Mouse (Mus musculus): ENCODE measurements around the gene Huwe1. TPM values are rescaled to one million over a fixed set of nuclear protein-coding genes. Genes with fewer than 3 reads are reported as not detected.
A peak's percentile ranks its signal among the peaks of the same experiment; 100 is the strongest.

Huwe1 gene
- polyA plus RNA-seq, 1 experiment from 2014 or later, result 64.1 TPM

DNA sequence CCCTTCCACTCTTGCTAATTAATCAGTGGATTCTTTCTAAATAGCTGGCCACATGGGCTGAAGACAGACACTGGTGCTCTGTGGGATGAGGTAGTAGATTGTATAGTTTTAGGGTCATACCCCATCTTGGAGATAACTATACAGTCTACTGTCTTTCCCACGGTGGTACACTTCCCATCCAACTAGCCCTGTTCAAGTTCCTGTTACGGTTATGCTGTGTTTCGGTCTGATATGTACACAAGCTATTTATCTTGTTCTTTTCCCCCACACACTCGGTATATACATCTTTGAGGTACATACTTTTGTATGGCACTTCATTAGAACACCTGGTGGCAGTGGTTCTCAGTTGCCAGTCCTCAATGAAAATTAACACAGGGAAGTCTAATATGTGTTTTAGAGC lies 111.7 kb downstream of the Huwe1 start:
- H3K27me3 ChIP-seq (ENCODE audit: control insufficient read depth, insufficient read depth, low read length), result peaks cover 6% of the 10 kb centered on the region; the same call in 1 of the 2 replicates
- ATAC-seq (ENCODE audit: insufficient read depth, low FRiP score, low TSS enrichment), result no peak
- no peak for DNase-seq (ENCODE audit: low spot score)
- H3K4me2 ChIP-seq (ENCODE audit: low read depth), result no peak overlapping the region
- peaks cover 2% of the 10 kb centered on the region for H3K36me3 ChIP-seq (ENCODE audit: control insufficient read depth, insufficient read depth, low read length)
- H3K9me3 ChIP-seq (ENCODE audit: control insufficient read depth, low read length), result no peaks in the 10 kb centered on the region
- 94% methylated on average over 4 of the region's 4 CpGs for WGBS
- H3K4me1 ChIP-seq (ENCODE audit: control insufficient read depth, insufficient read depth, low read length), result no peaks in the 10 kb centered on the region
- H3K4me3 ChIP-seq (ENCODE audit: low read depth, low read length), result no peak overlapping the region
- no peak overlapping the region for H3K27ac ChIP-seq (ENCODE audit: low read depth, low read length)
- H3K9ac ChIP-seq (ENCODE audit: low read length), result no peak overlapping the region

DNA sequence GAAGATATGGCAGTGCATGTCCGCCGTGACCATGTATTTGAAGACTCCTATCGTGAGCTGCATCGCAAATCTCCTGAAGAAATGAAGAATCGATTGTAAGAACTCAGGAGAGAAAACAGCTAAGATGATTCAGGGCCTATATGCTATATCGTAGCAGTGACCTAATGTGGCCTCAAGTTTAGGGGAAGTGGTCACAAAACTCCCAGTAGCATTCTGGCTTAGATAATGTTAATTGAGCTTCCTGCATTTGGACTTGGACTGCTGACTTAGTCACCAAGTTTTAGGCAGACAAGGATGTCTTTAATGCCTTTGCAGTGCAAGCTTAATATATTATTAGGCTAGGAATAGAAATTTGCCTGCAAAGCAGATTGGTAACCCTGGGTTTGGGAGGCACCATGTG lies 128.8 kb downstream of the Huwe1 start:
- 0 out of 2 replicates have a peak, but pooled peaks cover 2% of the 10 kb centered on the region for H3K36me3 ChIP-seq (ENCODE audit: control insufficient read depth, insufficient read depth, low read length)

DNA sequence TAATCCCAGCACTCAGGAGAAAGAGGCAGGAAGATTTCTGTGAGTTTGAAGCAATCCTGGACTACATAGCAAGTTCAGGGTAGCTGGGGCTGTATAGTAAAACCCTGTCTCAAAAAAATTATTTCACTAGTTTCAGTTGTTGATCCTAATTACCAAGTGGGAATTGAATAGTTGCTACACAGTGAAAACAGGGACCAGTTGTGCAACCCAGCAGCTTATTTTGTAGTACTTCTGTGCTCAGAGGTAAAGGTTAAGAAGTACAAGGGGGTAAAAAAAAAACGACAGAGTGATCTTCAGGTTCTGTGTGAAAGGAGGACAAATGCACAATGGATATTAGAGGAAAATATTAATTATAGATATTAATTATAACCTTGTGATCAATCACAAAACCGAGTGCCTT lies 138.2 kb downstream of the Huwe1 start:
- H3K4me2 ChIP-seq (ENCODE audit: low read depth), result no peak overlapping the region
- no peaks in the 10 kb centered on the region for H3K9me3 ChIP-seq (ENCODE audit: control insufficient read depth, low read length)
- no peaks in the 10 kb centered on the region for H3K27me3 ChIP-seq (ENCODE audit: control insufficient read depth, insufficient read depth, low read length)
- H3K4me1 ChIP-seq (ENCODE audit: control insufficient read depth, insufficient read depth, low read length), result no peaks in the 10 kb centered on the region
- no peak overlapping the region for H3K9ac ChIP-seq (ENCODE audit: low read length)
- DNase-seq (ENCODE audit: low spot score) (no peak), ATAC-seq (ENCODE audit: insufficient read depth, low FRiP score, low TSS enrichment) (no peak)
- no peaks in the 10 kb centered on the region for H3K36me3 ChIP-seq (ENCODE audit: control insufficient read depth, insufficient read depth, low read length)
- 69% methylated on average over 2 of the region's 2 CpGs for WGBS
- no peak overlapping the region for H3K27ac ChIP-seq (ENCODE audit: low read depth, low read length)
- no peak overlapping the region for H3K4me3 ChIP-seq (ENCODE audit: low read depth, low read length)

More for the DNA sequence above, 128.8 kb downstream of the Huwe1 start:
- H3K4me3 ChIP-seq (ENCODE audit: low read depth, low read length), result no peak overlapping the region
- WGBS, result 97% methylated on average over 6 of the region's 6 CpGs
- H3K4me1 ChIP-seq (ENCODE audit: control insufficient read depth, insufficient read depth, low read length), result no peaks in the 10 kb centered on the region
- no peak overlapping the region for H3K4me2 ChIP-seq (ENCODE audit: low read depth)
- DNase-seq (ENCODE audit: low spot score) (no peak), ATAC-seq (ENCODE audit: insufficient read depth, low FRiP score, low TSS enrichment) (no peak)
- H3K27ac ChIP-seq (ENCODE audit: low read depth, low read length), result no peak overlapping the region
- H3K9me3 ChIP-seq (ENCODE audit: control insufficient read depth, low read length), result no peaks in the 10 kb centered on the region
- H3K27me3 ChIP-seq (ENCODE audit: control insufficient read depth, insufficient read depth, low read length), result 0 out of 2 replicates have a peak, but pooled peaks cover 2% of the 10 kb centered on the region
- no peak overlapping the region for H3K9ac ChIP-seq (ENCODE audit: low read length)

DNA sequence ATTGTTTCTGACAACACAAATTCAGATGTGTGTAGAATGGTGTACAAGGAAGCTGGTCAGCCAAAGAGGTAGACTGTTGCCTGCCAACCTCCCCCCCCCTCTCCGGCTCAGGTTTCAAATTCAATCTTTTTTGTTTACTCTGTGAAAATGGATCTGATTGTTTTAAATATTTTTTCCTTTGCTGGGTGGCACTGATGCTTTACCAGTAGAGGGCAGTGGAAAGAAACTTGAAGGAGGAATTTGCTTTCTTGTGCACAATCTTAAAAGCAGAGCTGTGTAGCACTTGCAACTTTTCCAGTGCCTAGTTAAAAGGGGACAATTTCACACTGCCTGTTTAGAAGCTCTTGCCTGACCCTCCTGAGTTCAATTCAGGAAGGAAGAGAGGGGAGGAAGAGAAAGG lies 146.4 kb downstream of the Huwe1 start:
- no peaks in the 10 kb centered on the region for H3K36me3 ChIP-seq (ENCODE audit: control insufficient read depth, insufficient read depth, low read length)
- no peak overlapping the region for H3K4me3 ChIP-seq (ENCODE audit: low read depth, low read length)
- no peaks in the 10 kb centered on the region for H3K4me1 ChIP-seq (ENCODE audit: control insufficient read depth, insufficient read depth, low read length)
- ATAC-seq (ENCODE audit: insufficient read depth, low FRiP score, low TSS enrichment), result no peak
- no peak overlapping the region for H3K9ac ChIP-seq (ENCODE audit: low read length)
- H3K9me3 ChIP-seq (ENCODE audit: control insufficient read depth, low read length), result no peaks in the 10 kb centered on the region
- no peak for DNase-seq (ENCODE audit: low spot score)
- H3K27ac ChIP-seq (ENCODE audit: low read depth, low read length), result no peak overlapping the region
- no peaks in the 10 kb centered on the region for H3K27me3 ChIP-seq (ENCODE audit: control insufficient read depth, insufficient read depth, low read length)
- H3K4me2 ChIP-seq (ENCODE audit: low read depth), result no peak overlapping the region
- 73% methylated on average over 1 of the region's 1 CpGs for WGBS

DNA sequence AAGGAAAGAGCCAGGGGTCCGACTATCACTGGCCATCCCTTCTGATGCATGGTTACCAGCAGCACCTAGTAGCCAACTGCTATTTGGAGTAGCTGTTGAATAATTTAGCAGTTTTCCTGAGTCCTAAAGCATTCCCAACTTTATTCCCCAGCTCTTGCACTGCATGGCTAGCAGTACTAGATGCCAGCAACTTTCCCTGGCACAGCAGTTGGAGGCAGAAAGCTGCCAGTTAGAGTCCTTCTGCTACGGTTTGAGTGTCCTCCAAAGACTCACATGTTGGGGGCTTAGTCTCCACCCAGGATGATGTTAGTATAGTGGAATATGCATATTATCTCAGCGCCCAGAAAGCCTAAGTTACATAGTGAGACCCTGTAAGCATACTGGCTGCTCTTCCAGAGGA lies 147.2 kb downstream of the Huwe1 start:
- WGBS, result 78% methylated on average over 3 of the region's 3 CpGs

GRCm38 (mm10) chrX:151950231-151950630 lies 149.6 kb downstream of the Huwe1 start:
- 61% methylated on average over 1 of the region's 1 CpGs for WGBS
- no peaks in the 10 kb centered on the region for H3K9me3 ChIP-seq (ENCODE audit: control insufficient read depth, low read length)
- H3K4me2 ChIP-seq (ENCODE audit: low read depth), result no peak overlapping the region
- H3K27ac ChIP-seq (ENCODE audit: low read depth, low read length), result no peak overlapping the region
- H3K36me3 ChIP-seq (ENCODE audit: control insufficient read depth, insufficient read depth, low read length), result no peaks in the 10 kb centered on the region
- no peak overlapping the region for H3K4me3 ChIP-seq (ENCODE audit: low read depth, low read length)
- DNase-seq (ENCODE audit: low spot score) (no peak), ATAC-seq (ENCODE audit: insufficient read depth, low FRiP score, low TSS enrichment) (no peak)
- no peaks in the 10 kb centered on the region for H3K4me1 ChIP-seq (ENCODE audit: control insufficient read depth, insufficient read depth, low read length)
- no peak overlapping the region for H3K9ac ChIP-seq (ENCODE audit: low read length)
- H3K27me3 ChIP-seq (ENCODE audit: control insufficient read depth, insufficient read depth, low read length), result no peaks in the 10 kb centered on the region

More for the DNA sequence above, 147.2 kb downstream of the Huwe1 start:
- Histone ChIP-seq H3K4me3 (ENCODE audit: low read depth, low read length) (no peak overlapping the region), H3K9ac (ENCODE audit: low read length) (no peak overlapping the region), H3K9me3 (ENCODE audit: control insufficient read depth, low read length) (no peaks in the 10 kb centered on the region), H3K4me2 (ENCODE audit: low read depth) (no peak overlapping the region), H3K27me3 (ENCODE audit: control insufficient read depth, insufficient read depth, low read length) (no peaks in the 10 kb centered on the region), H3K36me3 (ENCODE audit: control insufficient read depth, insufficient read depth, low read length) (no peaks in the 10 kb centered on the region), H3K27ac (ENCODE audit: low read depth, low read length) (no peak overlapping the region), H3K4me1 (ENCODE audit: control insufficient read depth, insufficient read depth, low read length) (no peaks in the 10 kb centered on the region)
- DNase-seq (ENCODE audit: low spot score) (no peak), ATAC-seq (ENCODE audit: insufficient read depth, low FRiP score, low TSS enrichment) (no peak)

- no peak for ATAC-seq (ENCODE audit: insufficient read depth, low FRiP score, low TSS enrichment)
- no peak overlapping the region for H3K4me3 ChIP-seq (ENCODE audit: low read depth, low read length)
- no peaks in the 10 kb centered on the region for H3K36me3 ChIP-seq (ENCODE audit: control insufficient read depth, insufficient read depth, low read length)
- no peak overlapping the region for H3K4me2 ChIP-seq (ENCODE audit: low read depth)
- 77% methylated on average over 3 of the region's 3 CpGs for WGBS
- no peak overlapping the region for H3K27ac ChIP-seq (ENCODE audit: low read depth, low read length)
- no peaks in the 10 kb centered on the region for H3K27me3 ChIP-seq (ENCODE audit: control insufficient read depth, insufficient read depth, low read length)
- H3K4me1 ChIP-seq (ENCODE audit: control insufficient read depth, insufficient read depth, low read length), result no peaks in the 10 kb centered on the region
- no peaks in the 10 kb centered on the region for H3K9me3 ChIP-seq (ENCODE audit: control insufficient read depth, low read length)
- no peak for DNase-seq (ENCODE audit: low spot score)
- H3K9ac ChIP-seq (ENCODE audit: low read length), result no peak overlapping the region
These were observed 150.6 kb downstream of the Huwe1 start for GRCm38 (mm10) chrX:151951181-151951580.

MicroRNAs encoded within 50 kb of the gene (microRNA counts, 519-probe panel; counts per million panel counts)
- 3,736 counts per million, percentile 71 among the panel's probes with 10 or more counts for microRNA mmu-miR-98

Small RNAs within 50 kb of the gene (microRNA-seq; reads per million reads assigned to microRNA genes)
- gene Mir3113 (not detected), gene Mir98 (649 reads per million, percentile 73 among the genes with 10 or more reads in this experiment), gene Mirlet7f-2 (128 reads per million, percentile 54 among the genes with 10 or more reads in this experiment)

Other genes starting within 250 kb of the Huwe1 start
- gene Hsd17b10, start 201.0 kb downstream of the Huwe1 start, polyA plus RNA-seq (2014; fragmentation: Nextera tagmentation; extraction: Ambion mirVana), result 169 and 184 TPM in 2 replicates
- 4.8 and 5.8 TPM in 2 replicates for gene Ribc1, start 215.5 kb downstream of the Huwe1 start, polyA plus RNA-seq (2014; fragmentation: Nextera tagmentation; extraction: Ambion mirVana)
- 117 and 125 TPM in 2 replicates for gene Smc1a, start 215.6 kb downstream of the Huwe1 start, polyA plus RNA-seq (2014; fragmentation: Nextera tagmentation; extraction: Ambion mirVana)

Measured in neural tube, embryonic 11.5 days (tissue).